Mouse (Mus musculus): ENCODE data around the gene Slc27a3. TPM values are rescaled to one million over a fixed set of nuclear protein-coding genes. Genes with fewer than 3 reads are reported as not detected.

Slc27a3 gene
- total and polyA plus RNA-seq, 3 experiments, result 1.9 to 2.8 TPM; not detected in 1

GRCm38 (mm10) chr3:90404609-90405008 lies 14.9 kb upstream of the Slc27a3 start:
- H3K9ac ChIP-seq (ENCODE audit: control insufficient read depth, low read depth, low read length, poor library complexity, severe bottlenecking), result no peak overlapping the region
- H3K4me1 ChIP-seq (ENCODE audit: control insufficient read depth in 1 of 2, insufficient read depth in 2 of 2, low read length in 2 of 2), result no peaks in the 10 kb centered on the region
- H3K27ac ChIP-seq (ENCODE audit: control insufficient read depth, low read depth, low read length), result no peak overlapping the region
- H3K36me3 ChIP-seq (ENCODE audit: control insufficient read depth in 1 of 2, insufficient read depth in 2 of 2, low read length in 2 of 2), result peaks cover 0 to 32% of the 10 kb centered on the region in 2 experiments; a peak in 2 of 4 replicates
- DNase-seq (ENCODE audit: low read depth, low spot score), result no peak
- no peaks in the 10 kb centered on the region for H3K27me3 ChIP-seq (ENCODE audit: control insufficient read depth in 1 of 2, insufficient read depth in 2 of 2, low read length in 2 of 2)
- H3K79me2 ChIP-seq (ENCODE audit: control insufficient read depth, insufficient read depth, low read length, poor library complexity), result no peaks in the 10 kb centered on the region
- no peaks in the 10 kb centered on the region for H3K9me3 ChIP-seq (replicated peaks; ENCODE audit: insufficient read depth, low read length)
- TF ChIP-seq MAX (IDR thresholded peaks at IDR 0.05; ENCODE audit: low read length) (no peak), MXI1 (IDR thresholded peaks at IDR 0.05; ENCODE audit: low read depth, low read length) (no peak), ETS1 (IDR thresholded peaks at IDR 0.05; ENCODE audit: low read depth, low read length) (no peak), POLR2A (IDR thresholded peaks at IDR 0.05; ENCODE audit: control insufficient read depth in 1 of 2, insufficient read depth in 1 of 2, low read depth in 1 of 2, low read length in 2 of 2, poor library complexity in 1 of 2) (no peak)
- H3K4me3 ChIP-seq (ENCODE audit: control insufficient read depth in 1 of 2, insufficient read depth in 1 of 2, low read depth in 2 of 2, low read length in 2 of 2), result no peak overlapping the region

- Histone ChIP-seq H3K9ac (ENCODE audit: control insufficient read depth, low read depth, low read length, poor library complexity, severe bottlenecking) (no peak overlapping the region), H3K27me3 (ENCODE audit: control insufficient read depth in 1 of 2, insufficient read depth in 2 of 2, low read length in 2 of 2) (no peaks in the 10 kb centered on the region), H3K36me3 (ENCODE audit: control insufficient read depth in 1 of 2, insufficient read depth in 2 of 2, low read length in 2 of 2) (peaks cover 0 to 32% of the 10 kb centered on the region in 2 experiments; a peak in 2 of 4 replicates), H3K27ac (ENCODE audit: control insufficient read depth, low read depth, low read length) (no peak overlapping the region), H3K9me3 (replicated peaks; ENCODE audit: insufficient read depth, low read length) (no peaks in the 10 kb centered on the region), H3K4me3 (ENCODE audit: control insufficient read depth in 1 of 2, insufficient read depth in 1 of 2, low read depth in 2 of 2, low read length in 2 of 2) (no peak overlapping the region), H3K79me2 (ENCODE audit: control insufficient read depth, insufficient read depth, low read length, poor library complexity) (no peaks in the 10 kb centered on the region), H3K4me1 (ENCODE audit: control insufficient read depth in 1 of 2, insufficient read depth in 2 of 2, low read length in 2 of 2) (no peaks in the 10 kb centered on the region)
- TF ChIP-seq HCFC1 (IDR thresholded peaks at IDR 0.05; ENCODE audit: low read depth, low read length) (no peak), USF1 (IDR thresholded peaks at IDR 0.05; ENCODE audit: low read depth, low read length) (no peak), NRF1 (IDR thresholded peaks at IDR 0.05; ENCODE audit: insufficient read depth, low read depth, low read length, poor library complexity, severe bottlenecking) (no peak), MEF2A (IDR thresholded peaks at IDR 0.05; ENCODE audit: extremely low read depth, insufficient replicate concordance, low read depth, low read length, poor library complexity, severe bottlenecking) (no peak), NELFE (IDR thresholded peaks at IDR 0.05; ENCODE audit: low read depth, low read length) (no peak)
- no peak for DNase-seq (ENCODE audit: low read depth, low spot score)
These were observed 14.4 kb upstream of the Slc27a3 start for GRCm38 (mm10) chr3:90404121-90404520.

GRCm38 (mm10) chr3:90400993-90401392 lies 11.3 kb upstream of the Slc27a3 start:
- no peaks in the 10 kb centered on the region for H3K79me2 ChIP-seq (ENCODE audit: control insufficient read depth, insufficient read depth, low read length, poor library complexity)
- no peak overlapping the region for H3K9ac ChIP-seq (ENCODE audit: control insufficient read depth, low read depth, low read length, poor library complexity, severe bottlenecking)
- no peak for DNase-seq (ENCODE audit: low read depth, low spot score)
- H3K27me3 ChIP-seq (ENCODE audit: control insufficient read depth in 1 of 2, insufficient read depth in 2 of 2, low read length in 2 of 2), result no peaks in the 10 kb centered on the region
- H3K9me3 ChIP-seq (replicated peaks; ENCODE audit: insufficient read depth, low read length), result no peaks in the 10 kb centered on the region
- H3K4me3 ChIP-seq (ENCODE audit: control insufficient read depth in 1 of 2, insufficient read depth in 1 of 2, low read depth in 2 of 2, low read length in 2 of 2), result no peak overlapping the region
- TF ChIP-seq GATA1 (IDR thresholded peaks at IDR 0.05; ENCODE audit: low read depth, low read length) (no peak), UBTF (IDR thresholded peaks at IDR 0.05; ENCODE audit: borderline replicate concordance, insufficient read depth, low read depth, low read length) (no peak), JUND (IDR thresholded peaks at IDR 0.05; ENCODE audit: low read depth, low read length) (no peak), ZKSCAN1 (IDR thresholded peaks at IDR 0.05; ENCODE audit: low read depth, low read length) (no peak), EP300 (IDR thresholded peaks at IDR 0.05; ENCODE audit: low read depth in 1 of 2, low read length in 2 of 2) (no peak), ZMIZ1 (IDR thresholded peaks at IDR 0.05; ENCODE audit: low read depth, low read length) (no peak), NRF1 (IDR thresholded peaks at IDR 0.05; ENCODE audit: insufficient read depth, low read depth, low read length, poor library complexity, severe bottlenecking) (no peak), BHLHE40 (IDR thresholded peaks at IDR 0.05; ENCODE audit: borderline replicate concordance, low read depth, low read length) (no peak), RAD21 (IDR thresholded peaks at IDR 0.05; ENCODE audit: low read depth, low read length) (no peak), POLR2A (IDR thresholded peaks at IDR 0.05; ENCODE audit: control insufficient read depth in 1 of 2, insufficient read depth in 1 of 2, low read depth in 1 of 2, low read length in 2 of 2, poor library complexity in 1 of 2) (no peak), E2F4 (IDR thresholded peaks at IDR 0.05; ENCODE audit: borderline replicate concordance, low read depth, low read length) (no peak), POLR2AphosphoS2 (IDR thresholded peaks at IDR 0.05; ENCODE audit: low read length) (no peak), RCOR1 (IDR thresholded peaks at IDR 0.05; ENCODE audit: low read depth, low read length) (no peak)
- no peaks in the 10 kb centered on the region for H3K4me1 ChIP-seq (ENCODE audit: control insufficient read depth in 1 of 2, insufficient read depth in 2 of 2, low read length in 2 of 2)
- H3K36me3 ChIP-seq (ENCODE audit: control insufficient read depth in 1 of 2, insufficient read depth in 2 of 2, low read length in 2 of 2), result peaks cover 0 to 17% of the 10 kb centered on the region in 2 experiments; a peak in 2 of 4 replicates
- no peak overlapping the region for H3K27ac ChIP-seq (ENCODE audit: control insufficient read depth, low read depth, low read length)
